Mouse (Mus musculus): ENCODE data around the gene Kbtbd8.

Gene Kbtbd8

DNA sequence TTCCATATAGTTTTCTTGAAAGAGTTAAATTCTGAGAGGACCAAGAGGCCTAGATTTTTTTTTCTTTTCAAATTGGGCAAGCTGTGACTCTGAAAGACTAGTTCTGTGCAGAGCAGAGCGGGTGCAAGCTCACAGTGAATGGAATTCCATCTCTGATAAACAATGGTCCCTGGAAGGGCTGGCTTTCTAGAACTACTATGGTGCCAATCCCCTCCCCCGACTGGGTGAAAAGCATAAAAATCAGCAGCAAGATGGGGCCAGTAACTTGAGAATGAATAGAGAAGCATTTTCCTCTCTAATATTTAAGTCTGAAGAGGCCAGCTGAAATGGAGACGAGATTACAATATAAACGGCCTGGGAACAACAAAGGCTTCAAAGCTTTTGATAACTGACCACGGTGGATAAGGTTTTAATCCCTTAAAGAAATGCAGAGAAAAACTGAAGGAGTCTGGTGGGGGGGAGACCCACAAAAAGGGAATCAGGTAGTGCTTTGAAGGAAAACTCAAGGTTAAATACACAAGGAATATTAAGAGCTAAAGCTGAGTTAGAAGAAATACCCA, 50.7 kb downstream of the Kbtbd8 start:
- no peak for ATAC-seq (ENCODE audit: insufficient number of reproducible peaks, low FRiP score, low TSS enrichment)

DNA sequence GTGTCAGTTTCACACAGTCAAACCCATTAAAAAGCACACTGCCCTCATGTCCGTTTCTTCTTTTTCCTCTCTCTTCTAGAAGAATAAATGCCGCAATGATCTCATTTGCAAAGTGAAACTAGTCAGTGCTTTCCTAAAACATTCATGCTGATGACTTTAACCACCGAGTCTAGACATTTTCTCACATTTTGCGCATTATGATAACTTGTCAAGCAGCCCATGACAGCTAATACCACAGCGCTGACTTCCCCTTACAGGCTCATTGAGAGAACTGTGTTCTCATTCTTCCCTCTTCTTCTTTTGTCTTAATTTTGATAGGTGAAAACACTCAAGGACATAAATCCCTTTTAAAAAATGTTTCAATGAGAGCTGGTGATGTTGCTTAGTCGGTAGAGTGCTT, 52.4 kb downstream of the Kbtbd8 start:
- ATAC-seq (ENCODE audit: insufficient number of reproducible peaks, low FRiP score, low TSS enrichment) = no peak

DNA sequence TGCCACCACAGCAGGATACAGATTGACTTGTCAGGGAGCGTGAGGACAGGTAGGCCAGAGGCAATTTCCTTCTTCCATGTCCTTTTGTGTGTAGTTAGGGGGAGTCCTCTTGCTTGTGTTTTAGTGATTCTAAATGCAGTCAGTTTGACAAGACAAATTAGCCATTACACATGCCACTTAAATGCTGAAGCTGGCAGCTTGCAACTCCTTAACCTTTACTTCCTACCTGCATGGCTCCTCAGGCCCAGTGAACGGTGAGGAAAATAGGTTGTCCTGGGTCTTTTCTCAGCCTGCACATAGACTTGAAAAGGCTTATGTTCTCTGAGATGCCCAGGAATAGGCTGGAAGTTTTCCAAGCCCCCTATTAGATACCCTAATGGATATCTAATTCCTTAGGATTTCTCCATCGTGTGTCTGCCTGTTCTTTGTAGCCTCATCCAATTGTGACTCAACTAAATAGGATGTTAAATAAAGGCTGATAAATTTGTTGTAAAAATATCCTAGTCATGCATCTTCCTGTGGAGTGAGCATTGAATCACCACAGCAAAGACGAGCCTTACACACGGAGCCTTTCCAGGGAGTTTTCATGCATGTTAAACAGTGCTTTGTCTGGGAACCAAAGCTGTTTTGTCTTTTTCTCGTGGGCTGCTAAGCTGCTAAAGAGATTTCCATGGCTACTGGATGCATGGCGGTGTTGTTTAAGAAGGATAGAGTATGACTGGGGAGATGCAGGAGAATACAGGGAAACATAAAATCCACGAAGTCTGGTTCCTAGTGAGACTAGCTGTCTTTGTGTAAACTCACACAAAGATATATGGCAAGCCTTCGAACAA, 57.5 kb downstream of the Kbtbd8 start:
- no peak for ATAC-seq (ENCODE audit: insufficient number of reproducible peaks, low FRiP score, low TSS enrichment)

Measured in cerebellum, adult (tissue).